Mouse (Mus musculus) limb, embryonic 15.5 days (tissue): Measurements from ENCODE around the gene Trim47. TPM values are rescaled to one million over a fixed set of nuclear protein-coding genes. Genes with fewer than 3 reads are reported as not detected.

Experiments
- ATAC-seq: fragments of 200-750 bp; cut with Nextera tagmentation; 2 replicates; pipeline ENCODE4 v1.8.0; 2017; ENCODE audit warnings: low read depth, moderate TSS enrichment; ENCODE audit not compliant: insufficient number of reproducible peaks, low FRiP score, low TSS enrichment
- H3K27ac ChIP-seq: fragments of 300-500 bp; sonication (generic); 2 replicates; pipeline ENCODE4 v1.5.1; 2015; ENCODE audit warnings: moderate library complexity, mild to moderate bottlenecking, inconsistent platforms
- H3K27me3 ChIP-seq: fragments of 300-500 bp; sonication (generic); 2 replicates; pipeline ENCODE4 v1.6.1; 2015; ENCODE audit warnings: inconsistent platforms
- H3K36me3 ChIP-seq: fragments of 300-500 bp; sonication (generic); 2 replicates; pipeline ENCODE4 v1.6.1; 2015; ENCODE audit warnings: inconsistent platforms
- H3K4me1 ChIP-seq: fragments of 300-500 bp; sonication (generic); 2 replicates; pipeline ENCODE4 v1.6.1; 2015; ENCODE audit warnings: inconsistent platforms
- H3K4me2 ChIP-seq: fragments of 300-500 bp; sonication (generic); 2 replicates; pipeline ENCODE4 v1.6.1; 2015; ENCODE audit warnings: mild to moderate bottlenecking, inconsistent platforms
- H3K4me3 ChIP-seq: fragments of 300-500 bp; sonication (generic); 2 replicates; pipeline ENCODE4 v1.5.1; 2015; ENCODE audit warnings: mild to moderate bottlenecking, inconsistent platforms
- H3K9ac ChIP-seq: fragments of 300-500 bp; sonication (generic); 2 replicates; pipeline ENCODE4 v1.6.1; 2015; ENCODE audit warnings: inconsistent platforms
- H3K9me3 ChIP-seq: fragments of 300-500 bp; sonication (generic); 2 replicates; pipeline ENCODE4 v1.6.1; 2016; ENCODE audit warnings: inconsistent platforms
- WGBS: fragments of 180-500 bp; shearing (Covaris S2); methylation state at CpG from one replicate; pipeline ENCODE4 v1.1.7; 2015; 5-methylcytosine and 5-hydroxymethylcytosine counted together
- polyA plus RNA-seq: library from polyadenylated mRNA; unstranded; fragments of >200 nt; fragmentation: Nextera tagmentation; extraction: Ambion mirVana; gene quantifications from 2 replicates; pipeline ENCODE4 v1.2.1, GENCODE M21; 2015

Trim47 gene
- polyA plus RNA-seq = 31.2 and 42.4 TPM in 2 replicates

GRCm38 (mm10) chr11:116127156-116127980 lies at the start of gene Trim47:
TSS of gene Trim47 (minus strand) at chr11:116127210.
- Histone ChIP-seq H3K4me3 (peak within 1 kb of the TSS; percentile 14), H3K36me3 (peaks cover 24% of the 10 kb centered on the region), H3K9ac (0 out of 2 replicates have a peak within 1 kb of the TSS, but pooled peaks have one; percentile 20), H3K27me3 (no peaks in the 10 kb centered on the region), H3K4me1 (peaks cover 48% of the 10 kb centered on the region), H3K27ac (no peak within 1 kb of the TSS; the same call in 1 of the 2 replicates), H3K4me2 (peak within 1 kb of the TSS; percentile 36), H3K9me3 (no peaks in the 10 kb centered on the region)
- ATAC-seq = 0 out of 2 replicates have a peak, but pooled peaks have one; percentile 16
- whole genome bisulfite sequencing = 22% methylated on average over 23 of the region's 23 CpGs

GRCm38 (mm10) chr11:116176010-116176409 lies 49.0 kb upstream of the Trim47 start:
- Histone ChIP-seq H3K36me3 (peaks cover 91% of the 10 kb centered on the region), H3K9me3 (no peaks in the 10 kb centered on the region), H3K4me2 (no peak overlapping the region), H3K9ac (no peak overlapping the region), H3K27me3 (no peaks in the 10 kb centered on the region), H3K4me1 (no peaks in the 10 kb centered on the region), H3K27ac (no peak overlapping the region), H3K4me3 (no peak overlapping the region)
- no peak for ATAC-seq
- 89% methylated on average over 7 of the region's 7 CpGs for WGBS

- Histone ChIP-seq H3K9ac (no peak overlapping the region), H3K4me2 (no peak overlapping the region), H3K4me1 (no peaks in the 10 kb centered on the region), H3K27me3 (no peaks in the 10 kb centered on the region), H3K36me3 (peaks cover 81% of the 10 kb centered on the region), H3K27ac (no peak overlapping the region), H3K9me3 (no peaks in the 10 kb centered on the region), H3K4me3 (no peak overlapping the region)
- ATAC-seq = no peak
- WGBS = 89% methylated on average over 22 of the region's 22 CpGs
These were observed 47.9 kb upstream of the Trim47 start for GRCm38 (mm10) chr11:116174775-116175448.

- no peak for ATAC-seq
- Histone ChIP-seq H3K27ac (no peak overlapping the region), H3K4me2 (no peak overlapping the region), H3K4me3 (no peak overlapping the region), H3K4me1 (peaks cover 10% of the 10 kb centered on the region), H3K9me3 (no peaks in the 10 kb centered on the region), H3K27me3 (no peaks in the 10 kb centered on the region), H3K9ac (no peak overlapping the region), H3K36me3 (peaks cover 54% of the 10 kb centered on the region)
- 90% methylated on average over 2 of the region's 2 CpGs for WGBS
These were observed 44.9 kb upstream of the Trim47 start for GRCm38 (mm10) chr11:116171959-116172358.

GRCm38 (mm10) chr11:116170003-116170800 lies 43.2 kb upstream of the Trim47 start:
- 86% methylated on average over 5 of the region's 5 CpGs for WGBS

GRCm38 (mm10) chr11:116169214-116169613 lies 42.2 kb upstream of the Trim47 start:
- H3K9ac ChIP-seq = no peak overlapping the region
- H3K36me3 ChIP-seq = peaks cover 31% of the 10 kb centered on the region
- no peak overlapping the region for H3K4me3 ChIP-seq
- H3K4me2 ChIP-seq = no peak overlapping the region
- 86% methylated on average over 3 of the region's 3 CpGs for WGBS
- no peak overlapping the region for H3K27ac ChIP-seq
- peaks cover 17% of the 10 kb centered on the region for H3K4me1 ChIP-seq
- H3K27me3 ChIP-seq = no peaks in the 10 kb centered on the region
- H3K9me3 ChIP-seq = no peaks in the 10 kb centered on the region
- ATAC-seq = no peak

More at GRCm38 (mm10) chr11:116170003-116170800, 43.2 kb upstream of the Trim47 start:
- Histone ChIP-seq H3K9me3 (no peaks in the 10 kb centered on the region), H3K9ac (no peak overlapping the region), H3K36me3 (peaks cover 40% of the 10 kb centered on the region), H3K4me3 (no peak overlapping the region), H3K4me2 (no peak overlapping the region), H3K27me3 (no peaks in the 10 kb centered on the region), H3K4me1 (peaks cover 17% of the 10 kb centered on the region), H3K27ac (no peak overlapping the region)
- ATAC-seq = no peak

GRCm38 (mm10) chr11:116167884-116168439 lies 41.0 kb upstream of the Trim47 start, which contains the start of gene Fbf1:
TSS of gene Fbf1 (minus strand) at chr11:116168166.
- H3K4me3 ChIP-seq = peak within 1 kb of the TSS; percentile 70
- peaks cover 18% of the 10 kb centered on the region for H3K4me1 ChIP-seq
- under 1% methylated on average over 40 of the region's 40 CpGs for WGBS
- H3K36me3 ChIP-seq = peaks cover 30% of the 10 kb centered on the region
- no peaks in the 10 kb centered on the region for H3K9me3 ChIP-seq
- no peaks in the 10 kb centered on the region for H3K27me3 ChIP-seq
- H3K27ac ChIP-seq = peak within 1 kb of the TSS; percentile 89
- H3K9ac ChIP-seq = peak within 1 kb of the TSS; percentile 68
- peak within 1 kb of the TSS; percentile 67 for H3K4me2 ChIP-seq
- ATAC-seq = peak; percentile 93

GRCm38 (mm10) chr11:116167232-116167631 lies 40.2 kb upstream of the Trim47 start:
- Histone ChIP-seq H3K4me1 (peaks cover 25% of the 10 kb centered on the region), H3K4me2 (peak overlapping the region; percentile 67), H3K9ac (peak overlapping the region; percentile 68), H3K36me3 (peaks cover 27% of the 10 kb centered on the region), H3K27ac (peak overlapping the region; percentile 89), H3K4me3 (peak overlapping the region; percentile 70), H3K9me3 (no peaks in the 10 kb centered on the region), H3K27me3 (no peaks in the 10 kb centered on the region)
- 7% methylated on average over 6 of the region's 6 CpGs for WGBS
- ATAC-seq = no peak

GRCm38 (mm10) chr11:116163002-116163401 lies 36.0 kb upstream of the Trim47 start:
- H3K4me2 ChIP-seq = no peak overlapping the region
- H3K9me3 ChIP-seq = no peaks in the 10 kb centered on the region
- peaks cover 47% of the 10 kb centered on the region for H3K36me3 ChIP-seq
- ATAC-seq = no peak
- WGBS = 41% methylated on average over 9 of the region's 9 CpGs
- H3K4me3 ChIP-seq = no peak overlapping the region
- H3K27ac ChIP-seq = no peak overlapping the region
- no peaks in the 10 kb centered on the region for H3K27me3 ChIP-seq
- H3K4me1 ChIP-seq = peaks cover 28% of the 10 kb centered on the region
- H3K9ac ChIP-seq = no peak overlapping the region

GRCm38 (mm10) chr11:116162146-116162545 lies 35.1 kb upstream of the Trim47 start:
- H3K36me3 ChIP-seq = peaks cover 55% of the 10 kb centered on the region
- no peak overlapping the region for H3K4me2 ChIP-seq
- ATAC-seq = 0 out of 2 replicates have a peak, but pooled peaks have one; percentile 45
- no peak overlapping the region for H3K9ac ChIP-seq
- H3K9me3 ChIP-seq = no peaks in the 10 kb centered on the region
- no peak overlapping the region for H3K4me3 ChIP-seq
- no peaks in the 10 kb centered on the region for H3K27me3 ChIP-seq
- peaks cover 25% of the 10 kb centered on the region for H3K4me1 ChIP-seq
- peak overlapping the region; percentile 72 for H3K27ac ChIP-seq
- WGBS = 56% methylated on average over 10 of the region's 10 CpGs

GRCm38 (mm10) chr11:116161312-116161711 lies 34.3 kb upstream of the Trim47 start:
- peak; percentile 20; the same call in 1 of the 2 replicates for ATAC-seq
- WGBS = 57% methylated on average over 12 of the region's 12 CpGs
- H3K4me2 ChIP-seq = no peak overlapping the region
- no peaks in the 10 kb centered on the region for H3K27me3 ChIP-seq
- peaks cover 16% of the 10 kb centered on the region for H3K4me1 ChIP-seq
- peak overlapping the region; percentile 72 for H3K27ac ChIP-seq
- no peak overlapping the region for H3K9ac ChIP-seq
- H3K9me3 ChIP-seq = no peaks in the 10 kb centered on the region
- H3K36me3 ChIP-seq = peaks cover 62% of the 10 kb centered on the region
- H3K4me3 ChIP-seq = no peak overlapping the region
